Mouse (Mus musculus) 416B (cell line): ENCODE results near the gene Vmn1r13.
"Not testable (repeated sequence)": the region's sequence is repeated elsewhere in the genome, so short reads cannot be mapped to it uniquely, and the experiment has no call there.

Source experiments
- DNase-seq: peaks from one replicate; pipeline ENCODE4 v3.0.0; 2011; ENCODE audit warnings: low read depth

The Vmn1r13 gene

GRCm38 (mm10) chr6:57202990-57203389 lies at the start of gene Vmn1r13:
Vmn1r13 (plus strand) TSS chr6:57203290.
- DNase-seq, result not testable (repeated sequence)

DNA sequence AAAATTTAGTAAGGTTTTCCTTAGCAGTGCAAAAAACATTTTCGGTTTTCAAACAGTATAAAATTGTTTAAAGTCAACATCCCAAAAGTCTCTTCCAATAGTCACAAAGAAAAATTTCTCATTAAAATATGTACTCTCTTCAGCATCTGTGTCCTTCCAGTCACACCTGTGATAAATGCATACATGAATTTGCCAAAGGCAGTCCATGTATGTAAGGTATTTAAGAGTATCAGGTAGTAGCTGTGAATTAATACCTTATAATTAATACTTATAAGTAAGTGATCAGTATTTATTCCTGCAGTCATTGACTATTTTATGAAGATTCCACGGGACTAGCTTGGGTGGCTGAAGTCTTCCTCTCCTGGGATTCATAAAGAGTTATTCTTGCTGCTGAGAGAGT lies 46.5 kb upstream of the Vmn1r13 start, which contains the start of gene Vmn1r12:
Gene Vmn1r12, plus strand, starts transcription at position 301 of the 400 bp plus-strand sequence.
- no peak for DNase-seq

- not testable (repeated sequence) for DNase-seq
Observed at GRCm38 (mm10) chr6:57190016-57190415, 13.1 kb upstream of the Vmn1r13 start.

DNA sequence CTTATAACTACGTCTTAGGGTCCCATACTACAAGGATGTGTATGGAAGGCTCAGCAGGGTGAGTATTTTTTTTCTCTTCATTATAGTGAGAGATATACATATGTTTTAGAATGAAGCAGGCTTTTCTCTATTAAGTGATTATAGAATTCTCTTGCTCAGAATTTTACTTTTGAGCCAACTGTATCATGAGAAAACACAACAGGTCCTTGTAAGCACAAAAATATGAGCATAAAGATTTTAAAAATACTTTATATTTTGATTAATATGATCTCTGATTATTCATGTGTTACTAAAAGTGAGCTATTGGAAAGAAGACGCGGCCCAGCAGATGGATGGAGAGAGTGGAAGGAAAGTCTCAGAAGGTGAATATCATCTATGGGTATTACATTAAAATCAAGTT lies 28.3 kb downstream of the Vmn1r13 start, which contains the start of gene Vmn1r14:
Gene Vmn1r14, plus strand, starts transcription at position 301 of the 400 bp plus-strand sequence.
- DNase-seq, result no peak

GRCm38 (mm10) chr6:57257652-57258051 lies 54.6 kb downstream of the Vmn1r13 start, which contains the start of gene Vmn1r15:
Vmn1r15 (plus strand) TSS chr6:57257952.
- DNase-seq, result no peak

GRCm38 (mm10) chr6:57260990-57261389 lies 57.9 kb downstream of the Vmn1r13 start:
- DNase-seq, result no peak
